Mouse (Mus musculus): Measurements from ENCODE around the gene Ugt1a10.
"Not testable (repeated sequence)": the region's sequence is repeated elsewhere in the genome, so short reads cannot be mapped to it uniquely, and the experiment has no call there.

Gene Ugt1a10

DNA sequence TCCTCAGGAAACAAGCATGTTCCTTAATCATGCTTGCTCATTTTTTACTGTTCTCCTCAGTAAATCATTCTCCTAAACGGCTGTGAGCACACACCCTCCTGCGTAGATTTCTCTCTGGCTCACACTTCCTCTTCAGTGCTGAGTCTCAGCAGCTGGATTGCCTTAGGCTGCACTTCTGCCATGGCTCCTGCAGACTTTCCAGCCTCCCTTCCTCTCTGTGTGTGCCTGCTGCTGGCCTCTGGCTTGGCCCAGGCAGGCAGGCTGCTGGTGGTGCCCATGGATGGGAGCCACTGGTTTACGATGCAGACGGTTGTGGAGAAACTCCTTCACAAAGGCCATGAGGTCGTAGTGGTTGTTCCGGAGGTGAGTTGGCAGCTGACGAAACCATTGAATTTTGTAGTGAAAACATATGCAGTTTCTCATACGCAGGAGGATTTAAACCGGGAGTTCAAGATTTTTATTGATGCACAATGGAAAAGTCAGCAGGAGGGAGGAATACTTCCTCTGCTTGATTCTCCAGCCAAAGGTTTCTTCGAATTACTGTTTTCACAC, 39.8 kb downstream of the Ugt1a10 start, which contains the start of gene Ugt1a7c:
Gene Ugt1a7c (plus strand): TSS at position 122 of the 552 bp plus-strand sequence.
- DNase-seq (ENCODE audit: low spot score in 2 of 2): no peak

DNA sequence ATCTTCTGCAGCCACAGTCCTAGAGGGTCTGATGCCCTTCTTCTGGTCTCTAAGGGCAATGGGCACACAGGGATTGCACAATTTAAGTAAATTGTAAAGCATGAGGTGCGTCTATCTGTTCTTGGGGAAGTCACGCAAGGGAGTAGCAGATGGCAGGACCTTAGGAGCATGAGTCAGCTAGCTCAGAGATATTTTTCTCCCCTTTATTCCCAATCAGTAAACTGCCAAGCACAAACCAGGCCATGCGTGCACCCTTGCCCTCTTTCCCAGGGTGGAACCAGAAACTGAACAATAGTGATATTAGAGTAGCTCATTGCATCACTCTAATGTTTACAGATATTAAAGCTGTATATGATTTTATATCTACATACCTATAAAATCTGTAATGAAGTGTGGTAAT, 43.4 kb downstream of the Ugt1a10 start:
- DNase-seq (ENCODE audit: low spot score in 2 of 2): not testable (repeated sequence)

DNA sequence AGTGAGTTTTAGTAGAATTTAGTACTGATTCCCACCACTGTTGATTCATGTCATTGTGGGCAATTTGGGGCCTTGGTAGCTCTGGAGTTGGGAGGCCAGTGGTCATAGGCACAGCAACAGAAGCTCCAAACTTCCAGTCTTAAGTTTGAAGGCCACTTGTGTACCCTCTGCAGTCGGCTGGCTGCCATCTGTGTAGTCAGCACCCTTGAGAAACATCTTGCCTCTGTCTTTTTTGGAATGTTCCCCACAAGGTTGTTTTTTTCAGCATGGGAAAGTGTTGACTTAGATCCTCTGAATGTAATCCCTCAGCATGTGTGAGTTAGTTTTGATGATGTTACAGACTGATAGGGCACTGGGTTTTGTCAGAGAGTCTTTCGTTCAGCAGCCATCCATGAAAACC, 44.5 kb downstream of the Ugt1a10 start:
- DNase-seq (ENCODE audit: low spot score in 2 of 2): not testable (repeated sequence)

DNA sequence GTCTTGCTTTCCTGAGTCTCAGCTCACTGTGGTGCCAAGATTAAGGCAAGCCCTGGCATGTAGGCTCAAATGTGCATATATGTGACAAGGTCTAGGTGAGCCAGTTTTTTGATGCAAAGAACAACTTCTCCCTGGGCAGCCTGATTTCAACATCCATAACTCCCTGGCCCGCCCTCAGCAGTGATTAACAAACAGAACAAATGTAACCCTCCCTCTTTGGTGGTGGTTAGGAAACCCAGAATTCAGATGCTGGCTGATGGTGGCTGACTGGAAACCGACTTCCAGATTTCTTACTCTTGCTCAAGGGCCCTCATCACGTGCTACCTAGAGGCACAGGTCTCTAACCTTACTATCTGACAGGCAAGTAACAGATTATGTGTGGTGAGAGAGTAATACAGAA, 47.8 kb downstream of the Ugt1a10 start, which contains the start of gene Ugt1a6b:
Gene Ugt1a6b (plus strand): TSS at position 234 of the 400 bp plus-strand sequence.
- DNase-seq (ENCODE audit: low spot score in 2 of 2): not testable (repeated sequence)

DNA sequence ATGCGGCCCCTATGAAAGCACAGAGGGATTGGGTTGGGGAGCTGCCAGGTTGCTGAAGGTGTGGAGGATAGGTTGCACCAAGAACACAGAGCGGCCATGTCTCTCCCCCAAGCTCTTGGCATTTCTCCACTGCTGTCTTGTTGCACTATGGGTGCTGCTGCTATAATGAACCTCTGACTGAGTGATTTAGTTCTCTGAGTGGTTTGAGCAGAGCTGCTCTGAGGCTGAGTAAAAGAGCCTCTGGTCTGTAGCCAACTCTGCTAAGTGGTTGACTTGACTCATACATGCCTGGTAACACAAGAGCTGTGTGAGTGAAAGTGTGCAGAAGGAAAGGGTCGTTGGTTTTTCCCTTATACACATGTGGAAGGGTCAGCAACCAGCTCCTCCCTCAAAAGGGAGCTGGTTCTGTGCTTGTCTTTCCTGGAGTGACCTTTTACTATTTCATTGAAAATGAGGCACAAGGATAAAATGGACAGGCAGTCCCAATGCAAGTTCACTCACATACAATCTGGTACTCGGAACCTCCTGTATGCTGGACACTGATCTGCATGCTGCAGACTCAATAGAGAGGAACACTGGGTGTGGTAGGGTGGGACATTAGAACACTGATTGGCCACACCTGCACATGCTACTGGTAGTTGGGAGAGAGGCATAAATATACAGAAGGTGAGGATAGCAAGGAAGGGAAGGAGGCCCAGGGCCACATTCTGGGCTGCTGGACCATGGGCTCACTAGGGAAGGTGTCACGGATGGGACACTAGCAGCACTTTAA, 48.7 kb downstream of the Ugt1a10 start:
- not testable (repeated sequence) for DNase-seq (ENCODE audit: low spot score in 2 of 2)

DNA sequence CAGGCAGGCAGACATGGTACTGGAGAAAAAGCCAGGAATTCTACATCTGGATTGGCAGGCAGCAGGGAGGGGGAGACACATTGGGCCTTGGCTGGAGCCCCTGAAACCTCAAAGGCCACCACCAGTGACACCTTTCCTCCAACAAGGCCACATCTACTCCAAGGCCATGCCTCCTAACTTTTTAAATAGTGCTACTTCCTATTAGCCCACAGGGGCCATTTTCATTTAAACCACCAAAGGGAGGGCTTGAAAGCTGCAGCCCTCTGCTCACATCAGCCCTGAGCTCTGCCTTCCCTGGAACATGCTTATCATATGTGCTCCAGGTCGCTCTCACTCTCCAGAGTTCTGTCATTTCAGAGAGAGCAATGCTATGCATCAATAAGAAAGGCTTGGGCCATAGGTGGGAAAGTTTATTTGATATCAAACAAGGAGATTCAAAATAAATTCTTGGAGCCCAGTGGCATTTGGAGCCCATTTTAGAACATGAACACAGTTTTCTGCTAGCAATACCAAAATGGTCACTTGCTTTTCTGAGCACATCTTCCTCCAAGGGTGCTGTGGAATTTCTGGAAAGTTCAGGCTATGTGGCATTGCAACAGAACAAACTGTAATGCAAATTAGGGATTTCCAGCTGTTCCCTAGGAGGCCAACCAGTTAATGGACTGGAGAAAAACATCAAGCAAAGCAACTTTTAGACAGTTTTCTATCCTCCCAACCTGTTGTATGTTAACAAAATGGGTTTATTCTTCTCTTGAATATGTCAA, 49.7 kb downstream of the Ugt1a10 start:
- DNase-seq (ENCODE audit: low spot score in 2 of 2): no peak

DNA sequence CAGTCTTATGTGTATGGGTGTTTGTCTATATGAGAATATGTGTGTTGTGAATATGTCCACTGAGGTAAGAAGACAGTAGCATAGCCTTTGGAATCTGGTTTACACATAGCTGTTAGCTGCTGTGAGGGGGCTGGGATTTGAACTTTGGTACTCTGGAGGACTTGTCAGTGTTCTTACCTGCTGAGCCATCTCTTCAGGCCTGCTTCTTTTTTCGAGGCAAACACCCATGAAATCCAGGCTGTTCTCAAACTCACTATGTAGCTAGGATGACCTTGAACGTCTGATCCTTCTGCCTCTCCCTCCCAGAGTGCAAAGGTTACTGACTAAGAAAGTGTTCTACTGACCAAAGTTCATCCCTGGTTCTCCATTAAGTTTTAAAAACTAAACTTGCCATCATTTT, 50.5 kb downstream of the Ugt1a10 start:
- no peak for DNase-seq (ENCODE audit: low spot score in 2 of 2)

DNA sequence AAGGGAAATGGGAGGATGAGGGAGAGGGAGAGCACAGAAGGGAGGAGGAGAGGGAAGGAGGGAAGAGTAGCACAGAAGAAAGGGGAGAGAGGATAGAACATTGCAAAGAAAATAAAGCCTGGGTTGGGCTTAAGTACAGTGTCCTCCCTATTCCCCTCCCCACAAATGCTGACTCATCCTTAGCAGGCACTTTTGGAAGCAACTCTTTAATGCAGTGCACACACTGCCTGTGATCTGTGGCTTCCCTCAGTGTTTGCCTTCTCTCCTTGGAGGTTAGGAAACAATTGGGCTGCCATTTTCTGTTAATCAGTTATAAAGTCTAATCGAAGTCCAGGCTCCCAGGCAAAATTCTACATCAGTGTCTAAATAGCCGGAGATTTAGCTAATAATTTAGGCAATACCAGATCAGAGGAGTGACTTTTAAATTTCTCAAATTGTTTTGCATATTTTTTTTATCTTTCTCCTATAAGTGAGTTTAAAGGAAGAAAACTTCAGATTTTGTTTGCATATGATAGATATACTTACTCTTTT, 53.9 kb downstream of the Ugt1a10 start:
- not testable (repeated sequence) for DNase-seq (ENCODE audit: low spot score in 2 of 2)

DNA sequence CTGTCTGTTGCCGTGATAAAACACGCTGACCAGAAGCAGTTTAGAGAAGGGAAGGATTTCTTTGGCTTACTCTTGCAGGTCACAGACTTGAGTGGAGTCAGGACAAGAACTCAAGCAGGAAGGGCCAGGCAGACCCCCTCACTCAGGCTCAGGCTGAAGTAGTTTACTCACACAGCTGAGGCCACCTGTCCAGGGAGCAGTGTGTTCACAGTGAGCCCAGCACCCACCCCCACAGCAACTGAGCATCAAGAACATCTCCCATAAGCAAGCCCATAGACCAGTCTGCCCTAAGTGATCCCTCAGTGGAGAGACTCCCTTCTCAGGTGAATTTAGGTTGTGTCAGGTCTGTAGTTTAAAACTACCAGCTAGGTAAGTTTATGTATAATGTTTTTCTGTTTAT, 54.4 kb downstream of the Ugt1a10 start:
- DNase-seq (ENCODE audit: low spot score in 2 of 2): not testable (repeated sequence)

DNA sequence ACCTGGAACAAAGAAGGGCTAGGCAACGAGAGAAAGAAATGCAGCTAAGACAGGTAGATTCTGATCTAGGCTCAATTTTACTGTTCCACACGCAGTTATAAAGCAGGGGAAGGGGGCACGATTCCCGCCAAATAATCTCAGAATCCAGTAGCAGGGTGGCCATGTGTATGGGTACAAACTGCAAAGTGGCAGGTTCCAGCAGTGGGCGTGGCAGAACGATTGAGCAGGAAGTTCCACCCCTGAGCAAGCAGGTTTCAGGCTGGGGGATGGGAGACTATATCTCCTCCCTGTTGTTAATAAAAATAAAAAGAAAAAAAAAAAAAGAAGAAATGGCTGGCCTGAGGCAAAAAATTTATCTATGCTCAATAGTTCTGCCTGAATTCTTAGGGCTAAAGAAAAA, 57.6 kb downstream of the Ugt1a10 start:
- not testable (repeated sequence) for DNase-seq (ENCODE audit: low spot score in 2 of 2)

DNA sequence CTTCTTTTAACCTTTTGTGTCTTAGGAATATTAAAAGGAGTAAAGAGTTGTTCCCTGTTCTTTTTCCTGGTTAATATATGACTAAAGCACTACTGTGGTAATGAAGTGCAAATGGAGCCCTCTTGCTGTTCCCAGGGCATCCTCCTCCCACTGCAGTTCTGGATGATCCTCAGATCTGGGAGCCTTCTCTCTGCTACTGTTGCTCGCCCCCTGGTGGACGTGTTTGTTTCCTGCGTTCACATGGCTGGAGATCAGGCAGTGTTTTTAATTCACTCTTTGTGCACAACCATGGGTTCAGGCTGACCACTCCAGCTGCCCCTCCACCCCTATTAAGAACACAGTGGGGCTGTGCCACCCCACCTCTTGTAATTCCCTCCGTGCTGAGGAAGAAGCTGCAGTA, 65.4 kb downstream of the Ugt1a10 start:
- DNase-seq (ENCODE audit: low spot score in 2 of 2): not testable (repeated sequence)

DNA sequence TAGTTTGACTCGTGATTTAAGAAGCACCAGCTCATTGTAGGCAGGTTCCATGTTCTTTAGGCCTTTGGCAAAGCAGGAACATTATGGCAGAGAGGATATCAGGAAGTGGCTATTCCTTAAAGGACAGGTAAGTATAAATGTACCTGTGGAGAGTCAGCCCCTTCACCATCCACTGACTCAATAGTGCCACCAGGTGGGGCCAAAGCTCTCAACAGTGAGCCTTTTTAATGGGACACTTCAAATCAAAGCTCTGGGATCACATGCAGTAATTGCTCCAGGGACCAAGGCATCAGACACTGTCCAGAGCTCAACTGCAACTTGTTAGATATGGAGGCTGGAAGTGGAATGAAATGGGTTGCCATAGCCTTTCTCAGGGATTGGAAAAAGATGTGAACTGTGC, 66.3 kb downstream of the Ugt1a10 start:
- not testable (repeated sequence) for DNase-seq (ENCODE audit: low spot score in 2 of 2)

DNA sequence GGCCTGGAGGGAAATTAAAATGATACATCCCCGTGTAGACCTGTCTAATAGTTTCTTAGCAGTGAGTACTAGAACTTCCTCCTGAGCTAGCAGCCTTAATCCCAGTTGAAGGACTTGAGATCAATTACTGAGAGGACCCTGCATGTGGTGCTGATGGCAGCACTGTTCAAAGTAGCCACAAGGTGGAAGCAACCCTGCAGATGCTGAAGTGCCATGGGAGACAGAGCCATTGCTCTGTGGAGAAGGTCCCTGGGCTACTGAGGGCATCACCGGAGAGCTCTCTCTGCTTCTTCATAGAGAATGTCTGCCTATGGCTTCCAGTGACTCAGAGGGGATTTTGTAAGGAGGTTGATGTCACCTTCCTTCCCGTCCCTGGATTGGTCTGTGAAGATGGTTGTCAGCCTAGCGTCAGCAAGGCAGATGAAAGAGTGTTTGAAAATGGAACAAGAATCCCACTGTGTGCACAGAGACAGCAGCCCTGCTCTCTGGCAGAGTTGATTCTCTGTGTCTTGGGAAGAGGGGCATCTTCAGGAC, 70.7 kb downstream of the Ugt1a10 start:
- not testable (repeated sequence) for DNase-seq (ENCODE audit: low spot score in 2 of 2)

DNA sequence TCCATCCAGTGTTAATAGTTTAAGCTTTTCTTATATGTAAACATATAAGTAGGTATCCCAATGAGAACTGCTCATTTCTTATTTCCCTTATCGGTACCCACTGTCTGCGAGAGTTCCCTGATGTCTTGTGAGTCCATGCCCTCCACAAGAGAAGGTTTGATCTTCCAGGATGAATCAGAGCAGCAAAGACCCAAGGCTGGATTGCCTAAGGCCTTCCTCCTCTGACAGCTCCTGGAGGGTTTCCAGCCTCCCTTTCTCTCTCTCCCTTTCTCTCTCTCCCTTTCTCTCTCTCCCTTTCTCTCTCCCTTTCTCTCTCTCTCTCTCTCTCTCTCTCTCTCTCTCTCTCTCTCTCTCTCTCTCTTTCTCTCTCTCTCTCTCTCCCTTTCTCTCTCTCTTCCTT, 73.9 kb downstream of the Ugt1a10 start:
- not testable (repeated sequence) for DNase-seq (ENCODE audit: low spot score in 2 of 2)

DNA sequence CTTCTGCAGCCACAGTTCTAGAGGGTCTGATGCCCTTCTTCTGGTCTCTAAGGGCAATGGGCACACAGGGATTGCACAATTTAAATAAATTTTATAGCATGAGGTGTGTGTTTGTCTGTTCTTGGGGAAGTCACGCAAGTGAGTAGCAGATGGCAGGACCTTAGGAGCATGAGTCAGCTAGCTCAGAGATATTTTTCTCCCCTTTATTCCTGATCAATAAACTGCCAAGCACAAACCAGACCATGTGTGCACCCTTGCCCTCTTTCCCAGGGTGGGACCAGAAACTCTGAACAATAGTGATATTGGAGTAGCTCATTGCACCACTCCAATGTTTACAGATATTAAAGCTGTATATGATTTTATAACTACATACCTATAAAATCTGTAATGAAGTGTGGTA, 75.0 kb downstream of the Ugt1a10 start:
- not testable (repeated sequence) for DNase-seq (ENCODE audit: low spot score in 2 of 2)

DNA sequence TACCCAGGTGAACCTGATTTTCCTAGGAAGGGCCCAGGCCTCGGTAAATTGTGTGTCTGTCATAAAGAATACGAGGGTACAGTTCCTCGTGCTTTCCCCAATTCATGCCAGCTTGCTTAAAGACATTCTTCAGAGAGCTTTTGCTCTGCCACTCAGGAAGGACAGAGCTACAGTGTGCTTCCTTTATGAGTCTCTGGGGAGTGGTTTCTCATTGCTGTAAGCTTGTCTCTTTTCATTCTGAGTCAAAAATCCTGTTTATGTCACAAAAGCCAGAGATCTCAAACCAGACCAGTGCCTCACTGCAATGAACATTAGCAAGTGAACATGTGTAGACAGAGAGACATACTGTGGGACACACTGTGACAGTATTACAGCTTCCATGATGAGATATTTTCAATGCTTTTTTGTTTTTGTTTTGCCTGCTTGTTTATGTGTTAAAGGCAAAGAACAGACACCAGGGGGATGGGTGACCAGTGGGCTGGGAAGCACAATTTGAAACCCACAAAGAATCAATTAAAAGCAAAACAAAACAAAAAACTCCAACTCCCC, 78.8 kb downstream of the Ugt1a10 start:
- no peak for DNase-seq (ENCODE audit: low spot score in 2 of 2)

DNA sequence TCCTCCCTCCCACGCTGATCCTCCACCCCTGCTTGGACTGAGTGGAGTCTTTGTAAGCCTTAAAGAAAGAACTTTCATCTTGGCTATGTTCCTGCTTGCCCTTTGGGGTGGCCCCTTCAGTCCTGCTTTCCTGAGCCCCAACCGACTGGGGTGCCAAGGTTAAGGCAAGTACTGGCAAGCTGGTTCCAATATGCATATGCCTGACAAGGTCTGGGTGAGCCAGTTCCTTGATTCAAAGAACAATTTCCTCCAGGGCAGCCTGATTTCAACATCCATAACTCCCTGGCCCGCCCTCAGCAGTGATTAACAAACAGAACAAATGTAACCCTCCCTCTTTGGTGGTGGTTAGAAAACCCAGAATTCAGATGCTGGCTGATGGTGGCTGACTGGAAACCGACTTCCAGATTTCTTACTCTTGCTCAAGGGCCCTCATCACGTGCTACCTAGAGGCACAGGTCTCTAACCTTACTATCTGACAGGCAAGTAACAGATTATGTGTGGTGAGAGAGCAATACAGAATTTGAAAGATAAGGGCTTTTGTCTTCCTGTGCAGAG, 79.3 kb downstream of the Ugt1a10 start, which contains the start of gene Ugt1a6a:
Gene Ugt1a6a (plus strand): TSS at position 353 of the 555 bp plus-strand sequence.
- not testable (repeated sequence) for DNase-seq (ENCODE audit: low spot score in 2 of 2)

DNA sequence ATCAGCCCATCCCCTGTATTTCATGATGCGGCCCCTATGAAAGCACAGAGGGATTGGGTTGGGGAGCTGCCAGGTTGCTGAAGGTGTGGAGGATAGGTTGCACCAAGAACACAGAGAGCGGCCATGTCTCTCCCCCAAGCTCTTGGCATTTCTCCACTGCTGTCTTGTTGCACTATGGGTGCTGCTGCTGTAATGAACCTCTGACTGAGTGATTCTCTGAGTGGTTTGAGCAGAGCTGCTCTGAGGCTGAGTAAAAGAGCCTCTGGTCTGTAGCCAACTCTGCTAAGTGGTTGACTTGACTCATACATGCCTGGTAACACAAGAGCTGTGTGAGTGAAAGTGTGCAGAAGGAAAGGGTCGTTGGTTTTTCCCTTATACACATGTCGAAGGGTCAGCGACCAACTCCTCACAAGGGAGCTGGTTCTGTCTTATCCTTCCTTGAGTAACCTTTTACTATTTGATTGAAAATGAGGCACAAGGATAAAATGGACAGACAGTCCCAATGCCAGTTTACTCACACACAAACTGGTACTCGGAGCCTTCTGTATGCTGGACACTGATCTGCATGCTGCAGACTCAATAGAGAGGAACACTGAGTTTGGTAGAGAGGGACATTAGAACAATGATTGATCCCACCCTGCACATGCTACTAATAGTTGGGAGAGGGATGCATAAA, 80.2 kb downstream of the Ugt1a10 start:
- DNase-seq (ENCODE audit: low spot score in 2 of 2): not testable (repeated sequence)

DNA sequence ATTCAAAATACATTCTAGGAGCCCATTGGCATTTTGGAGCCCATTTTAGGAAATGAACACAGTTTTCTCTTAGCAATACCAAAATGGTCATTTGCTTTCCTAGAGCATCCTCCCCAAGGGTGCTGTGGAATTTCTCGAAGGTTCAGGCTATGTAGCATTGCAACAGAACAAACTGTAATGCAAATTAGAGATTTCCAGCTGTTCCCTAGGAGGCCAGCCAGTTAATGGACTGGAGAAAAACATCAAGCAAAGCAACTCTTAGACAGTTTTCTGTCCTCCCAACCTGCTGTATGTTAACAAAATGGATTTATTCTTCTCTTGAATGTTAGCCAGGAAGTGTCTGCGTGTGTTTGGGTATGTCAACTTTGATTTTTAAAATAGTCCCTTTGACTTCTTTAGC, 81.5 kb downstream of the Ugt1a10 start:
- no peak for DNase-seq (ENCODE audit: low spot score in 2 of 2)

DNA sequence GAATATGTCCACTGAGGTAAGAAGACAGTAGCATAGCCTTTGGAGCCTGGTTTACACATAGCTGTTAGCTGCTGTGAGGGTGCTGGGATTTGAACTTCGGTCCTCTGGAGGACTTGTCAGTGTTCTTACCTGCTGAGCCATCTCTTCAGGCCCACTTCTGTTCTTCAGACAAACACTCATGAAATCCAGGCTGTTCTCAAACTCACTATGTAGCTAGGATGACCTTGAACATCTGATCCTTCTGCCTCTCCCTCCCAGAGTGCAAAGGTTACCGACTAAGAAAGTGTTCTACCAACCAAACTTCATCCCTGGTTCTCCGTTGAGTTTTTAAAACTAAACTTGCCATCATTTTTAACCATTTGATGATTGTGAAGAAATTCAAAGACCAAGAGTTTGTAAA, 82.1 kb downstream of the Ugt1a10 start:
- DNase-seq (ENCODE audit: low spot score in 2 of 2): no peak

DNA sequence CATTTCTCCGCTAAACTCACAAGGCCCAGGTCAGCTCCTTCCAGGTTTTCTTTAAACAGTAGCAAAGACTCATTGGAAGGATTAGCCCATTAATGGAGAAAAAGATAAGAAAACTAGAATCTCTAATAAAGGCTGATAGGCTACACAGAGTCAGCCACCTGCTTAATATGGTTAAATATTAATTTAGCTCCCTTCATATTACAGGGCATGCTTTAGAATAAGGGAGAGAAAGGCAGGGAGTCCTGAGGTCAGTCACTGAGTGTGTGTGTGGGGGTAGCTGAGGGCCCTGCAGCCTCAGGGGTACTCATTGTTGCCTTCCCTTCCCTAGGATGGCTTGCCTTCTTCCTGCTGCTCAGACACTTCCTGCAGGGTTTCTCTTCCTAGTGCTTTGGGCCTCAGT, 83.0 kb downstream of the Ugt1a10 start:
- DNase-seq (ENCODE audit: low spot score in 2 of 2): no peak

Measured in frontal cortex, postnatal 14 days (tissue).